Mouse (Mus musculus) olfactory bulb, adult 2 months (tissue): ENCODE results near the gene Suclg1. TPM values are rescaled to one million over a fixed set of nuclear protein-coding genes. Genes with fewer than 3 reads are reported as not detected.

ENCODE experiments used
- H3K27ac ChIP-seq: fragments of 200-500 bp; 2 replicates; pipeline ENCODE4 v1.5.1; 2012; ENCODE audit warnings: low read depth, low read length; ENCODE audit not compliant: insufficient read depth
- H3K4me1 ChIP-seq: fragments of 200-500 bp; 2 replicates; pipeline ENCODE4 v1.6.1; 2012; ENCODE audit warnings: low read length; ENCODE audit not compliant: control insufficient read depth, insufficient read depth
- H3K4me3 ChIP-seq: fragments of 200-500 bp; 2 replicates; pipeline ENCODE4 v1.5.1; 2012; ENCODE audit warnings: mild to moderate bottlenecking, low read depth, low read length, moderate library complexity; ENCODE audit not compliant: insufficient read depth
- CTCF ChIP-seq: fragments of 200-500 bp; IDR thresholded peaks from 2 replicates; pipeline ENCODE4 v1.5.1; 2012; ENCODE audit warnings: low read depth, mild to moderate bottlenecking, low read length, moderate library complexity; ENCODE audit not compliant: insufficient read depth
- POLR2A ChIP-seq: fragments of 200-500 bp; IDR thresholded peaks from 2 replicates; pipeline ENCODE4 v1.6.1; 2012; ENCODE audit warnings: mild to moderate bottlenecking, low read depth, low read length, moderate library complexity; ENCODE audit not compliant: insufficient read depth
- WGBS: fragments of 180-500 bp; shearing (Covaris S2); methylation state at CpG from one replicate; pipeline ENCODE4 v1.1.7; 2018; 5-methylcytosine and 5-hydroxymethylcytosine counted together
- polyA plus RNA-seq: library from polyadenylated mRNA; stranded (reverse); fragments of >200 nt; gene quantifications from 2 replicates; pipeline ENCODE4 v1.2.4, GENCODE M21; 2012; ENCODE audit warnings: low replicate concordance; ENCODE audit not compliant: missing spikeins, insufficient read depth, insufficient read length

Gene Suclg1
- polyA plus RNA-seq, 1 experiment = 604 TPM

DNA sequence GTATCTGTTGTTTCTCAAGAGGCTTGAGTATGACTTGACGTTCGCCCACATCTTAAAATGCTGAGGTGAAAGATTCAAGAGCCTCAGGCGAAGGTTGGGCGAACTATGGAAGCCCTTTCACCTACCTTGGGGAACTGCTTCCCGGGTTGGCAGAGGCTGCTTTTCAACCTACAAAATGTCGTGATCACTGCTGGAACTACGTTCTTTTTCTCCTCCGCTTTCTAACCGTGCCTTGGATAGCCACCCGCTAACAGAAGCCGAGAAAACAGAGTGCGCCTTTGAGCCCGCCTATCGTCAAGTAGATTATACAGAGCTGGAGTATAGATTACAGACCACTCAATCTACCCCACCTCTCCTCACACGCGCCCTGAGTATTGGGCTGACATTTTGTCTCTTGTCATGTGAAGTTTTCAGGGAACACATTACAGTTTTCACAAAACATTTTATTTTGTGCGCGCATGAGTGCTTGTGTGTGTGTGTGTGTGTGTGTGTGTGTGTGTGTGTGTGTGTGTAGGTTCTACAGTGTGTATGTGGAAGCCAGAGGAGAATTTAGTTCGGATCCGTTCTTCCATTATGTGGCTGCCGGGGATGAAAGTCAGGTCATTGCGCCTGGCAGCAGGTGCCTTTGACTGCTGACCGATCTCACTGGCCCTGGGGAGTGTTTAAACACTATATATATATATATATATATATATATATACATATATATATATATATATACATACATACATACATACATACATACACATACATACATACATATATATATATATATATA is 26.0 kb upstream of the Suclg1 start:
- TF ChIP-seq POLR2A = no peak
- no peak for TF ChIP-seq CTCF
- Histone ChIP-seq H3K4me3 (peak overlapping the region; percentile 35), H3K27ac (peak overlapping the region; percentile 7; the same call in 1 of the 2 replicates), H3K4me1 (peaks cover 3% of the 10 kb centered on the region)
- 26% methylated on average over 23 of the region's 23 CpGs for WGBS

DNA sequence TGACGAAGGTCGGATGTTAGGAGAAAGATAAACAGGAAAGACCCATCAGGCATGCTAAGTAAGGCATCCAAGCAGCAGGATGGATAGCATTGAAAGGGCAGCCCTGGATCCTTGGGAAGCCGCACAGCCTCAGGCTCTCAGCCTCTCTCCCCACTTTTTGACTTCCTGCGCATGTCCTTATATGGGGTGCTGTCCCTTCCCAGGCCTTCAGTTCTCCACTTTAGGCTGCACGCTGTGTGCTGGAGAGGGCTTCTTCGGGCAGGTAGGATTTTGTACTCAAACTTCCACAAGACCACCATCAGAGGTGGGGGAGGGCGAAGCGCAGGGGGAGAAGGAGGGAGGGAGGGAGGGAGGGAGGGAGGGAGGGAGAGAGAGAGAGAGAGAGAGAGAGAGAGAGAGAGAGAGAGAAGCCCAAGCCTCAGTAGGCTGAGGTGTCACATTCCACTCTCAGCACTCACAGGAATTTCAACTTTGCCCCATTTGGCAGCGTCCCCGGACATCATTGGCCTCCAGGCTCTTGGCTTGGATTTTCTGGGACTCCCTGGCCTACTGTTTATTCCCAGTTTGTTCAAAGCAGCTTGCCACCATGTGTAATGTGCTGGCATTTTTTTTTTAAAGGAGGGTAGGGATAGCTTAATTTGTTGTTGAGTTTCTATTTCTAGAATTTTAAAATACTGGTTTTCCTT is 25.2 kb upstream of the Suclg1 start:
- 23% methylated on average over 10 of the region's 10 CpGs for WGBS
- Histone ChIP-seq H3K4me1 (peaks cover 3% of the 10 kb centered on the region), H3K4me3 (no peak overlapping the region), H3K27ac (no peak overlapping the region)
- TF ChIP-seq CTCF = no peak
- TF ChIP-seq POLR2A = no peak

DNA sequence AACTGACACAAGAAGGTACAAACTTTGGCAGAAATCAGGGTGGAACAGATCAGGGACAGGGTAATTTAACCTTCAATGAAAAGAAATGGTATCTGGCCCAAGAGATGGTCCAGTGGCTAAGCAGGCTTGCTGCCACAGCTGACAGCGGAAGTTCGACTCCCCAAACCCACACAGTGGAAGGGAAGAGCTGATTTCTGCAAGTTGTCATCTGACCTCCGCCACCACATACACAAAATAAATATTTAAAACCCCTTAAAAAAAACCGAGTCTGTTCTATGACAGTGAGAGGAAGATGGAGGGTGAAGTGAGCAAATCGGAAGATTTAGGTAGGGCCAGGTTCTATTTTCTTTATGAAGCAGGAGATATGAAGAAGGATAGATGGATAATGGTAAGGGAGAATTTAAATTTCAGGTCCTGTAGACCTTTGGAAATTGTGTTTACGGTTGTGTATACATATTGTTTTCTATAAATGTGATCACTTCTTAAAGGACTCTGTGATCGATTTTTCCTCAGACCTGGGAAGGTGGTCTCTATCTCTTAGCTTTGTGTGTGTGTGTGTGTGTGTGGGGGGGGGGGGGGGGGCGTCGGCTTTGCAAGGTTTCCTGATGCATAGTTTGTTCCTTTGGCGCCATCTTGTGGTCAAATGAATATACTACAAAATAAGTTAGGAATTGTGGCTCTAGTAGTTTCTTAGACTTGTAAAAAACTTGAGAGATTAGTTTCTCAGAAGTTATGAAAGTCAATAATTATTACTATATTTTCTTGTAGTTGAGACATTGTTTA is 20.6 kb upstream of the Suclg1 start:
- Histone ChIP-seq H3K27ac (no peak overlapping the region), H3K4me3 (no peak overlapping the region), H3K4me1 (no peaks in the 10 kb centered on the region)
- 46% methylated on average over 10 of the region's 10 CpGs for WGBS
- TF ChIP-seq CTCF = no peak
- TF ChIP-seq POLR2A = no peak

DNA sequence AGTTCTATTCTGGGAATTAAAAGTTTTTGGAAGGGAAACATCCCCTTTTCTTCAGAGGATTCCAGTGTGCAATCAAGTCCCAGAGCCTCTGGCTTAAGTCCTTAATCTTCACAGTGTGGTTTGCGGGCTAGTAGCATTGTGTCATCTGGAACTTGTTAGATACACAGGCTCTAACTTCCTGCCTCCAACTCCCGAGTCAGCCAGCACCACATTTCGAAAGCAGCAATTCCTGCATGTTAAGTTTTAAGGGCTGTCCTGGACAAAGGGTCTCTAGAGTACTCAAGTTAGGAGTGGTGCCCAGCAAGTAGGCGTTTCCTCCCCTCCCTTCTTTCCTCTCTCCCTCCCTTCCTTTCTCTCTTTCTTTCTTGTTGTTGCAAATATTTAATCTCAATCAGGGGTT is 19.8 kb upstream of the Suclg1 start:
- Histone ChIP-seq H3K27ac (no peak overlapping the region), H3K4me3 (no peak overlapping the region), H3K4me1 (no peaks in the 10 kb centered on the region)
- WGBS = 41% methylated on average over 4 of the region's 4 CpGs
- TF ChIP-seq POLR2A (no peak), CTCF (no peak)

DNA sequence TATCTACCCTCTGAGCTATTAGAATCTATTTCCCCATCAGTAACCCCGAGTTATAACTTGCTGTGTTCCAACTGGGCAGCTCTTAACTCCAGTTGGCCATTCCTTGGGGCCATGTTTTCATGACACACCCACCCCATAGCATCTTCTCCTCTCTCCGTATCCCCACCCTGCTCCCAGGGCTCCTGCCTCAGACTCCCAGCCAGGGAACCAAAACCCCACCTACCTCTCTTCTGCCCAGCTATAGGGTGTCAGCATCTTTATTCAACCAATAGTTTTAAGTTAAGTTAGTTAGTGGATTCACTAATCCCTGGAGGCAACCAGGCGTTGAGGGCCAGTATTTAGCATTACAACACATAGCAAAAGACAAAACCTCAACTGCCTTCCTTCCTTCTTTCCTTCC is 19.3 kb upstream of the Suclg1 start:
- Histone ChIP-seq H3K4me3 (no peak overlapping the region), H3K4me1 (no peaks in the 10 kb centered on the region), H3K27ac (no peak overlapping the region)
- 74% methylated on average over 3 of the region's 3 CpGs for WGBS
- TF ChIP-seq CTCF = no peak
- TF ChIP-seq POLR2A = no peak

DNA sequence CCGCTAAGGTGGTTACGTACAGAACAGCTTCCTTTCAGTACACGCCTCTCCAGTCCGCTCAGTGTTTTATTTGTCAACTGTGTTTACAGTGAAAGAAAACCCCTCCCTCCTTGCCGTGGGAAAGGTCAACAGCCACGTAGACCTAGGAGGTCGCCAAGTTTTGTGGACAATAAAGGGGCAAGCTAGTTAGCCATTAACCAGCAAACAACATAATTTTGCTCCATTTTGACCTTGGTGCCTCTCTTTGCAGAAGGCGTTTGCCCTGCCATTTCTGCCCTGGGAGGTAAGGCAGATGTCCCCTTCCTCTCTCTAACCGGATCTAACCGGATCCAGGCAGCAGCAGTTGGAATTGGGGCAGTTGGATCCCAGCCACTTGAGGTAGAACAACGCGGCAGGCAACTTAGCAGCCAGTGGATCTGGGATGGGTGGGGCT is 16.0 kb upstream of the Suclg1 start:
- H3K27ac ChIP-seq = no peak overlapping the region
- H3K4me1 ChIP-seq = no peaks in the 10 kb centered on the region
- H3K4me3 ChIP-seq = no peak overlapping the region
- 83% methylated on average over 12 of the region's 12 CpGs for WGBS
- TF ChIP-seq POLR2A (no peak), CTCF (no peak)

DNA sequence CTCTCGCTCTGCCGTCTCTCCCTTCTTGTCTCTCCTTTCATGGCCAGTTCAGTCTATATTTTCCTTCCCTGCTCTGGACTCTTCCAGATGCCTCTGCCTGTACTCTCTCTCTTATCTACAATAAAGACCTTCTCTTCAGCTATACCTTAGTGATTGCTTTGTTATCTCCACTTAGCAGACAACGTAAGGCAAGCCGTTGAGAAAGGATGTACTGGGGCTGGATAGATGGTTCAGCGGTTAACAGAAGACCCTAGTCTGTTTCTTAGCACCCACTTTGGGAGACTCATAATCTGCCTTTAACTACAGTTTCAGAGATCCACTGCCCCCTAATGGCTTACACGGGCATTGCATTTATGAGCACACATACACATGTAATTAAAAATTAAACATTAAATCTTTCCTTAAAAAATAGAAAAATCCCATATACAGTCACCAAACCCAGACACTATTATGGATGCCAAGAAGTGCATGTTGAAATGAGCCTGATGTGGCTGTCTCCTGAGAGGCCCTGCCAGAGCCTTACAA is 14.9 kb upstream of the Suclg1 start:
- no peak overlapping the region for H3K4me3 ChIP-seq
- WGBS = 92% methylated on average over 6 of the region's 6 CpGs
- TF ChIP-seq CTCF (no peak), POLR2A (no peak)

DNA sequence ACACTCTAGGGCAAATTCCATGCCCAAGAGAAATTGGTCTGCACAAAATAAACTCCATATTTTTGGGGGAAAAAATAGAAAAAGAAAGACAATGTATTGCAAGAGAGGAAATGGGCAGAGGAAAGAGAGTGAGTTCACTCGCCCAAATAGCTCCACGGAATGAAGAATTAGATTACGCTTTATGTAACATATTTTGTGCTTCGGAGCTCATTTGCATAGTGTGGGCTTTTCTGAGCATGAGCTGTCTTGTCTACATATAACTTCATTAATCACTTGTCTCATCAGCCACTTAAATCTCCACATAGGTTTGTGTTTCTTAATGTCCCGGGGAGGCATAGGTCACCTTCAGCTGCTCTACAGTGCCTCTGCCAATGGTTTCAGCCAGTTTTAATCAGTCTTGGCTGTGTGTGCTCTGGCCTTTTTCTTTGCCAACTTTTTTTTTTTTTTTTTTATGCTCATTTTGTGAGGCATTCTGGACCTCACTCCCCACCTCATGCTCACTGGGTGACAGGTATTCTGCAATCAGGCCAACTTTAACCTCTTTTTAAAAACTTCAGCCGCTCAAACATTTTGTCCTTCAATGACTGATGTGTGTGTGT is 13.8 kb upstream of the Suclg1 start:
- WGBS = 77% methylated on average over 6 of the region's 6 CpGs
- H3K4me3 ChIP-seq = no peak overlapping the region
- no peaks in the 10 kb centered on the region for H3K4me1 ChIP-seq
- TF ChIP-seq POLR2A (no peak), CTCF (no peak)
- H3K27ac ChIP-seq = no peak overlapping the region

More for the DNA sequence above, 14.9 kb upstream of the Suclg1 start:
- no peak overlapping the region for H3K27ac ChIP-seq
- H3K4me1 ChIP-seq = no peaks in the 10 kb centered on the region

DNA sequence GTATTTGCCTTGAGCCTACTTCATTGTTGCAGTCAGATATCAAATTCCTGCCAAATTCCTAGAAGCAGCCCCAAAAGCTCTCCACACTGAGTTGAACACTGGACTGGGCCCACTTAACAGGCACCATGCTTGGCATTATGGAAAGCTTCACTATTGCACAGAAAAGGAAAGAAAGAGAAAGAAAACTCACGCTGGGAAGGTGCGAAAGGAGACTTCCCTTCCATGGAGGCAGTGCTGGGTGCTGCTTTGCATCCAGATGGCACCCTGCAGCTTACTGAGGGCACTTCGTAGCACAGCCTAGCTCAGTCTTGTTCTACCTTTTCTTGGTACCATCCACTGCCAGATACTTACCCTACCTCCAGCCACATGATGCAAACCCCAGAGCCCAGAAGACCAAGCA is 12.5 kb upstream of the Suclg1 start:
- Histone ChIP-seq H3K4me1 (no peaks in the 10 kb centered on the region), H3K4me3 (no peak overlapping the region), H3K27ac (no peak overlapping the region)
- TF ChIP-seq CTCF (no peak), POLR2A (no peak)
- 92% methylated on average over 3 of the region's 3 CpGs for WGBS
